Mouse (Mus musculus): ENCODE results near the gene Cxcr5. TPM values are rescaled to one million over a fixed set of nuclear protein-coding genes. Genes with fewer than 3 reads are reported as not detected.

Gene Cxcr5
- polyA plus RNA-seq, 1 experiment from 2014 or later, result not detected

DNA sequence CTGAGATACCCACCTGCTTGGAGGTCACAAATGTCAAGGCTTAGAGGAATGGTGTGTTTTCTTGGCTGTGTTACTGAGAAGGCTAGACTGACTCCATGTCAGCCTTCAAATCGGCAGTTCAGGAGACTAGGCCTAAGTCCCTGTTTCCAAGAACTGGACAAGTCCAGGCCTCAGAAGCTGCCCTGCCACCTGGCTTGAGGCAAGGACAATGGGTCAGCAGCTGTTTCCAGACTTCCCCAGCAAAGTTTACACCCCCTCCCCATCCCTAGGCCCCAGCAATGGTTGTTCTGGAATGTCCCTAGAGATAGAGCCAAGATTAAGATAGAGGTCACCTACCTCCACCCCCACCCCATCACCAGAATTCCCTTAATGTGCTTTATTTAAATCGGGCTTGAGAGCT lies 36.1 kb upstream of the Cxcr5 start:
- Histone ChIP-seq H3K9me3 (no peaks in the 10 kb centered on the region), H3K27me3 (ENCODE audit: insufficient read depth, poor library complexity, severe bottlenecking) (peaks cover 19% of the 10 kb centered on the region; the same call in 1 of the 2 replicates), H3K4me3 (no peak overlapping the region), H3K36me3 (peaks cover 4% of the 10 kb centered on the region; the same call in 1 of the 2 replicates), H3K27ac (no peak overlapping the region), H3K4me1 (replicated peaks) (peaks cover 27% of the 10 kb centered on the region)
- DNase-seq (ENCODE audit: low spot score), result no peak
- WGBS, result 83% methylated on average over 2 of the region's 2 CpGs

GRCm38 (mm10) chr9:44595537-44595930 lies 33.9 kb upstream of the Cxcr5 start:
- Histone ChIP-seq H3K27ac (no peak overlapping the region), H3K36me3 (no peaks in the 10 kb centered on the region), H3K27me3 (ENCODE audit: insufficient read depth, poor library complexity, severe bottlenecking) (peaks cover 19% of the 10 kb centered on the region; the same call in 1 of the 2 replicates), H3K4me3 (no peak overlapping the region), H3K9me3 (no peaks in the 10 kb centered on the region), H3K4me1 (replicated peaks) (peaks cover 26% of the 10 kb centered on the region)
- no peak for DNase-seq (ENCODE audit: low spot score)
- 94% methylated on average over 1 of the region's 1 CpGs for WGBS

- WGBS, result 81% methylated on average over 9 of the region's 9 CpGs
- Histone ChIP-seq H3K36me3 (no peaks in the 10 kb centered on the region), H3K4me1 (replicated peaks) (peaks cover 24% of the 10 kb centered on the region), H3K9me3 (no peaks in the 10 kb centered on the region), H3K27me3 (ENCODE audit: insufficient read depth, poor library complexity, severe bottlenecking) (peaks cover 19% of the 10 kb centered on the region; the same call in 1 of the 2 replicates), H3K27ac (no peak overlapping the region), H3K4me3 (no peak overlapping the region)
- no peak for DNase-seq (ENCODE audit: low spot score)
Measured at GRCm38 (mm10) chr9:44594901-44595536, 33.3 kb upstream of the Cxcr5 start.

GRCm38 (mm10) chr9:44593886-44594285 lies 32.2 kb upstream of the Cxcr5 start:
- 88% methylated on average over 4 of the region's 4 CpGs for WGBS
- H3K27ac ChIP-seq, result no peak overlapping the region

GRCm38 (mm10) chr9:44593221-44593620 lies 31.5 kb upstream of the Cxcr5 start:
- Histone ChIP-seq H3K4me3 (no peak overlapping the region), H3K27ac (no peak overlapping the region), H3K4me1 (replicated peaks) (peaks cover 6% of the 10 kb centered on the region), H3K36me3 (no peaks in the 10 kb centered on the region), H3K9me3 (no peaks in the 10 kb centered on the region), H3K27me3 (ENCODE audit: insufficient read depth, poor library complexity, severe bottlenecking) (peaks cover 14% of the 10 kb centered on the region; the same call in 1 of the 2 replicates)
- DNase-seq (ENCODE audit: low spot score), result no peak
- 86% methylated on average over 4 of the region's 4 CpGs for WGBS

More at GRCm38 (mm10) chr9:44593886-44594285, 32.2 kb upstream of the Cxcr5 start:
- DNase-seq (ENCODE audit: low spot score), result no peak
- peaks cover 15% of the 10 kb centered on the region; the same call in 1 of the 2 replicates for H3K27me3 ChIP-seq (ENCODE audit: insufficient read depth, poor library complexity, severe bottlenecking)
- H3K9me3 ChIP-seq, result no peaks in the 10 kb centered on the region
- H3K4me1 ChIP-seq (replicated peaks), result peaks cover 12% of the 10 kb centered on the region
- H3K36me3 ChIP-seq, result no peaks in the 10 kb centered on the region
- H3K4me3 ChIP-seq, result no peak overlapping the region

DNA sequence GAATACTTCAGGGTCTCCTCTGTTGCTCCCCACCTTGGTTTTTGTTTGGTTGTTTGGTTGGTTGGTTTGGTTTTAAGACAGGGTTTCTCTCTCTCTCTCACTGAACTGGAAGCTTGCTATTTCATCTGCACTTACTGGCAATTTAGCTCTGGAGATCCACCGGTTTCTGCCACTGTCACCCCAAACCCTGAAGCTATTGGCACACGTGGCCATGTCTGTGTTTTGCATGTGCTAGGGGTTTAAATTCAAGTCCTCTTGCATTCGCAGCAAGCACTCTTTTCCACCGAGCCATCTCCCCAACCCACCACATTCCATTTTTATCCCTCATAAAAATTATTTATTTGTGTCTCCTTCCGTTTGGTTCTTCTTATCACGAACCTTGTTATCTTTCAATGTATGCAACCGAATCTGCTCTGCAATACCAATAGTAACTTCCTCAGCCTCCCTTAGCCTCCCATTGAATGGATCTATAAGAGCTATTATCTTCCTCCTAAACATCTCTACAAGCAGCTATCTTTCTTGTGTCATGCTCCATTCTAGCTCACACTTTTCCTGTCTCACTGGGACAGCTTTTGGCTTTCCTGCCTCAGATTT lies 30.0 kb upstream of the Cxcr5 start:
- Histone ChIP-seq H3K36me3 (no peaks in the 10 kb centered on the region), H3K27me3 (ENCODE audit: insufficient read depth, poor library complexity, severe bottlenecking) (no peaks in the 10 kb centered on the region), H3K4me3 (no peak overlapping the region), H3K27ac (no peak overlapping the region), H3K4me1 (replicated peaks) (no peaks in the 10 kb centered on the region), H3K9me3 (no peaks in the 10 kb centered on the region)
- no peak for DNase-seq (ENCODE audit: low spot score)
- 78% methylated on average over 7 of the region's 7 CpGs for WGBS

GRCm38 (mm10) chr9:44590969-44591368 lies 29.3 kb upstream of the Cxcr5 start:
- no peak overlapping the region for H3K27ac ChIP-seq
- H3K27me3 ChIP-seq (ENCODE audit: insufficient read depth, poor library complexity, severe bottlenecking), result no peaks in the 10 kb centered on the region
- no peaks in the 10 kb centered on the region for H3K36me3 ChIP-seq
- no peak overlapping the region for H3K4me3 ChIP-seq
- H3K9me3 ChIP-seq, result no peaks in the 10 kb centered on the region
- 5% methylated on average over 2 of the region's 2 CpGs for WGBS
- DNase-seq (ENCODE audit: low spot score), result no peak
- H3K4me1 ChIP-seq (replicated peaks), result no peaks in the 10 kb centered on the region

GRCm38 (mm10) chr9:44589095-44589494 lies 27.4 kb upstream of the Cxcr5 start:
- Histone ChIP-seq H3K27ac (no peak overlapping the region), H3K9me3 (peaks cover 3% of the 10 kb centered on the region; the same call in 1 of the 2 replicates), H3K27me3 (ENCODE audit: insufficient read depth, poor library complexity, severe bottlenecking) (no peaks in the 10 kb centered on the region), H3K4me3 (no peak overlapping the region), H3K4me1 (replicated peaks) (no peaks in the 10 kb centered on the region), H3K36me3 (no peaks in the 10 kb centered on the region)
- DNase-seq (ENCODE audit: low spot score), result no peak

- Histone ChIP-seq H3K27me3 (ENCODE audit: insufficient read depth, poor library complexity, severe bottlenecking) (no peaks in the 10 kb centered on the region), H3K9me3 (peaks cover 8% of the 10 kb centered on the region; the same call in 1 of the 2 replicates), H3K27ac (no peak overlapping the region), H3K4me1 (replicated peaks) (no peaks in the 10 kb centered on the region), H3K36me3 (no peaks in the 10 kb centered on the region), H3K4me3 (no peak overlapping the region)
- 63% methylated on average over 9 of the region's 9 CpGs for WGBS
- DNase-seq (ENCODE audit: low spot score), result no peak
Measured at GRCm38 (mm10) chr9:44588605-44589004, 26.9 kb upstream of the Cxcr5 start.

DNA sequence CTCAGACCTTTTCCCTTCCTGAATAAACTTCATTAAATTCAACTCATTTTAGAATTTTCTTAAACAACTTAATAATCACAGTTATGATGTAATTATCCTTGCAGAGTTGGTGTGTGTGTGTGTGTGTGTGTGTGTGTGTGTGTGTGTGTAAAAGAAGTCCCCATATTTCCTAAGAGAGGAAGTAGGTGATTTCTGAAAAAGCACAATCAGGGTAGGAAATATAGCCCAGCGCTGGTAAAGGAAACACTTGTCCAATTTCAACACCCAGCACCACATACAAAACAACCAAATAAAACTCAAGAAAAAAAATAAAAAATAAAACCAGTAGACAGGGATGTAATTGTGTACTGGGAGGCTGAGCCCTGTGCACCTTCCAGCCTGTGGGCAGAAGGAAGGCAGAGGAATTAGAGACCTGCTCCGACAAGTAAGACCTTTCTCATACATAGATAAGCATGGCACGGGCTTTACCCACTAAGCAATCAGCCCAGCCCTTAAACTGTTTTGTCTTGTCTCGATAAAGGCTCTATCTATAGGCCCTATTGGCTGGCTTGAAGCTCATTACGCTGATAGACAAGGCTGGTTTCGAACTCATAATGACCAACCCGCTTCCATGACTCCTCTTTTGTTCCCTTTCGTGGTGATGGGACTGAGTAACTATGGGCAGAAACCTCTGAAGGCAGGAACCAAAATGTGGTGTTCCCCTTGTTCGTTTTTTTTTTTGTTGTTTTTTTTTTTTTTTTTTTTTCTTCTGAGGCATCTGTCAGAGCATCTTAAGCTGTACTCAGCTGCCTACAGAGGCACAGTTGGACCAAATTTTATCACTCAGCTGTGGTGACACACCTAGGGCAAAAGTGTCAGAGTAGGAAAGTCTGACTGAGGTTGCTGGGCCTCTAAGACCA lies 25.8 kb upstream of the Cxcr5 start:
- Histone ChIP-seq H3K9me3 (peaks cover 9% of the 10 kb centered on the region; the same call in 1 of the 2 replicates), H3K36me3 (no peaks in the 10 kb centered on the region), H3K4me1 (replicated peaks) (no peaks in the 10 kb centered on the region), H3K27me3 (ENCODE audit: insufficient read depth, poor library complexity, severe bottlenecking) (no peaks in the 10 kb centered on the region), H3K4me3 (no peak overlapping the region), H3K27ac (no peak overlapping the region)
- 85% methylated on average over 9 of the region's 9 CpGs for WGBS
- DNase-seq (ENCODE audit: low spot score), result no peak

DNA sequence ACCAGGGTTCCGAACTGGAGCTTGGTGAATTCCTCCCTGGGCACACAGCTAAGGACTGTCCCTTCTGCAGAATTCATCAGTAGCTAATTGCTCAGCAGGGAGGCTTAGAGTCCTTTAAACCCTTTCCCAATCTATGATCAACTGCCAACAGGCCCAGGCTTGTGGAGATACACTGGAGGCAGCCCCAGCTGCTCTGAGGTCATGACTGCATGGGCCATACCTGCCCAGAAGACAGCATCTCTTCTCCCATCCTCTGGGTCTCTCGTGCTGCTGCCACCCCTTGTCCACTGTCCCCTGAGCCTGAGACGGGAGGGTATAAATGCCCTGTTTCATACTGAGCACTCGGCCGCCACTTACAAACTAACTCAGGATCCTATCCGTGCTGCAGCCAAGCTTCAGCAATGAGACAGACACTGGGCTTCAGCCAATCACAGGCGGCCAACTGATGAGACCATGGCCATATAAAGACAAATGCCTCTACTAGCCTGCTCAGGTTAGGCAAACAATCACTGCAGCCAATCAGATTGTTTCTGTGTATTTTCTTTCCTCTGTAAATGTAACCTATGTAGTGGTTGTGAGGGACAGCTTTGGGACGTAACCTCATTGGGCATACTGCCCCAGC lies 25.1 kb upstream of the Cxcr5 start:
- peaks cover 9% of the 10 kb centered on the region; the same call in 1 of the 2 replicates for H3K9me3 ChIP-seq
- H3K4me1 ChIP-seq (replicated peaks), result no peaks in the 10 kb centered on the region
- H3K4me3 ChIP-seq, result no peak overlapping the region
- H3K27ac ChIP-seq, result no peak overlapping the region
- no peaks in the 10 kb centered on the region for H3K36me3 ChIP-seq
- no peaks in the 10 kb centered on the region for H3K27me3 ChIP-seq (ENCODE audit: insufficient read depth, poor library complexity, severe bottlenecking)
- no peak for DNase-seq (ENCODE audit: low spot score)
- WGBS, result 73% methylated on average over 8 of the region's 8 CpGs

GRCm38 (mm10) chr9:44582390-44582789 lies 20.7 kb upstream of the Cxcr5 start:
- peaks cover 9% of the 10 kb centered on the region; the same call in 1 of the 2 replicates for H3K9me3 ChIP-seq
- no peaks in the 10 kb centered on the region for H3K4me1 ChIP-seq (replicated peaks)
- no peaks in the 10 kb centered on the region for H3K27me3 ChIP-seq (ENCODE audit: insufficient read depth, poor library complexity, severe bottlenecking)
- WGBS, result 91% methylated on average over 16 of the region's 16 CpGs
- DNase-seq (ENCODE audit: low spot score), result no peak
- no peaks in the 10 kb centered on the region for H3K36me3 ChIP-seq
- H3K4me3 ChIP-seq, result no peak overlapping the region
- no peak overlapping the region for H3K27ac ChIP-seq

Measured in hindbrain, embryonic 10.5 days (tissue).